Mouse (Mus musculus) neural tube, embryonic 11.5 days (tissue): ENCODE results near the gene Gm9767. TPM values are rescaled to one million over a fixed set of nuclear protein-coding genes. Genes with fewer than 3 reads are reported as not detected.

Experiments
- ATAC-seq: fragments of 200-750 bp; cut with Nextera tagmentation; 2 replicates; pipeline ENCODE4 v1.8.0; 2017; ENCODE audit warnings: moderate number of reproducible peaks, mild to moderate bottlenecking, moderate TSS enrichment, moderate library complexity; ENCODE audit not compliant: insufficient read depth, low FRiP score, low TSS enrichment
- DNase-seq: peaks from one replicate; pipeline ENCODE4 v3.0.0-alpha.2; 2015; ENCODE audit warnings: low spot score
- H3K27ac ChIP-seq: fragments of 300-500 bp; sonication (generic); 2 replicates; pipeline ENCODE4 v1.5.1; 2014; ENCODE audit warnings: low read depth, mild to moderate bottlenecking, low read length
- H3K27me3 ChIP-seq: fragments of 300-500 bp; sonication (generic); 2 replicates; pipeline ENCODE4 v1.6.1; 2014; ENCODE audit warnings: mild to moderate bottlenecking, low read length, mixed read lengths; ENCODE audit not compliant: control insufficient read depth, insufficient read depth
- H3K36me3 ChIP-seq: fragments of 300-500 bp; sonication (generic); 2 replicates; pipeline ENCODE4 v1.6.1; 2014; ENCODE audit warnings: mild to moderate bottlenecking, low read length, moderate library complexity, mixed read lengths; ENCODE audit not compliant: control insufficient read depth, insufficient read depth
- H3K4me1 ChIP-seq: fragments of 300-500 bp; sonication (generic); 2 replicates; pipeline ENCODE4 v1.6.1; 2014; ENCODE audit warnings: low read length, mixed read lengths; ENCODE audit not compliant: control insufficient read depth, insufficient read depth
- H3K4me2 ChIP-seq: fragments of 300-500 bp; sonication (generic); 2 replicates; pipeline ENCODE4 v1.6.1; 2014; ENCODE audit warnings: low read depth, mild to moderate bottlenecking, moderate library complexity
- H3K4me3 ChIP-seq: fragments of 300-500 bp; sonication (generic); 2 replicates; pipeline ENCODE4 v1.5.1; 2014; ENCODE audit warnings: low read depth, low read length
- H3K9ac ChIP-seq: fragments of 300-500 bp; sonication (generic); 2 replicates; pipeline ENCODE4 v1.6.1; 2014; ENCODE audit warnings: mild to moderate bottlenecking, low read length
- H3K9me3 ChIP-seq: fragments of 300-500 bp; sonication (generic); 2 replicates; pipeline ENCODE4 v1.6.1; 2016; ENCODE audit warnings: low read length; ENCODE audit not compliant: control insufficient read depth
- WGBS: fragments of 180-500 bp; shearing (Covaris S2); extraction: QIAGEN DNeasy Blood & Tissue Kit; methylation state at CpG from one replicate; pipeline ENCODE4 v1.1.7; 2014; 5-methylcytosine and 5-hydroxymethylcytosine counted together
- polyA plus RNA-seq: library from polyadenylated mRNA; unstranded; fragments of >200 nt; fragmentation: Nextera tagmentation; extraction: Ambion mirVana; gene quantifications from 2 replicates; pipeline ENCODE4 v1.2.1, GENCODE M21; 2014

The Gm9767 gene
- 0.49 and 0.91 TPM in 2 replicates for polyA plus RNA-seq

- peak within 1 kb of the TSS; percentile 86 for H3K9ac ChIP-seq
- no peaks in the 10 kb centered on the region for H3K4me1 ChIP-seq
- H3K27me3 ChIP-seq, result no peaks in the 10 kb centered on the region
- DNase-seq, result peak; percentile 60
- H3K9me3 ChIP-seq, result no peaks in the 10 kb centered on the region
- 1% methylated on average over 52 of the region's 52 CpGs for WGBS
- no peaks in the 10 kb centered on the region for H3K36me3 ChIP-seq
- no peak within 1 kb of the TSS for H3K27ac ChIP-seq
- H3K4me3 ChIP-seq, result peak within 1 kb of the TSS; percentile 73
- peak; percentile 73 for ATAC-seq
- H3K4me2 ChIP-seq, result peak within 1 kb of the TSS; percentile 94
Measured at GRCm38 (mm10) chr10:26077671-26078481, at the start of gene Gm9767. TSS of gene Gm9767 (plus strand) at chr10:26078255.

- DNase-seq (no peak), ATAC-seq (no peak)
- Histone ChIP-seq H3K27ac (no peak overlapping the region), H3K9me3 (no peaks in the 10 kb centered on the region), H3K4me1 (no peaks in the 10 kb centered on the region), H3K36me3 (no peaks in the 10 kb centered on the region), H3K4me2 (no peak overlapping the region), H3K27me3 (no peaks in the 10 kb centered on the region), H3K4me3 (no peak overlapping the region), H3K9ac (no peak overlapping the region)
- WGBS, result 85% methylated on average over 5 of the region's 5 CpGs
Measured at GRCm38 (mm10) chr10:26034931-26035330, 43.1 kb upstream of the Gm9767 start.

- 86% methylated on average over 2 of the region's 2 CpGs for WGBS
- no peaks in the 10 kb centered on the region for H3K27me3 ChIP-seq
- no peak for DNase-seq
- no peaks in the 10 kb centered on the region for H3K36me3 ChIP-seq
- H3K9ac ChIP-seq, result no peak overlapping the region
- H3K4me3 ChIP-seq, result no peak overlapping the region
- H3K4me1 ChIP-seq, result no peaks in the 10 kb centered on the region
- no peak overlapping the region for H3K27ac ChIP-seq
- no peak overlapping the region for H3K4me2 ChIP-seq
- no peaks in the 10 kb centered on the region for H3K9me3 ChIP-seq
- ATAC-seq, result no peak
Measured at GRCm38 (mm10) chr10:26051177-26051576, 26.9 kb upstream of the Gm9767 start.

GRCm38 (mm10) chr10:26059662-26060307 is 18.3 kb upstream of the Gm9767 start:
- no peaks in the 10 kb centered on the region for H3K27me3 ChIP-seq
- ATAC-seq (no peak), DNase-seq (no peak)
- no peak overlapping the region for H3K4me3 ChIP-seq
- no peak overlapping the region for H3K4me2 ChIP-seq
- no peak overlapping the region for H3K27ac ChIP-seq
- WGBS, result 89% methylated on average over 3 of the region's 3 CpGs
- no peaks in the 10 kb centered on the region for H3K9me3 ChIP-seq
- H3K36me3 ChIP-seq, result no peaks in the 10 kb centered on the region
- H3K4me1 ChIP-seq, result no peaks in the 10 kb centered on the region
- H3K9ac ChIP-seq, result no peak overlapping the region

- no peak overlapping the region for H3K27ac ChIP-seq
- H3K4me2 ChIP-seq, result no peak overlapping the region
- DNase-seq (no peak), ATAC-seq (no peak)
- 95% methylated on average over 4 of the region's 4 CpGs for WGBS
- no peaks in the 10 kb centered on the region for H3K9me3 ChIP-seq
- no peaks in the 10 kb centered on the region for H3K4me1 ChIP-seq
- no peak overlapping the region for H3K9ac ChIP-seq
- H3K36me3 ChIP-seq, result no peaks in the 10 kb centered on the region
- H3K27me3 ChIP-seq, result no peaks in the 10 kb centered on the region
- no peak overlapping the region for H3K4me3 ChIP-seq
Measured at GRCm38 (mm10) chr10:26063071-26063470, 15.0 kb upstream of the Gm9767 start.

GRCm38 (mm10) chr10:26071986-26072385 is 6.1 kb upstream of the Gm9767 start:
- Histone ChIP-seq H3K27ac (no peak overlapping the region), H3K9ac (no peak overlapping the region), H3K4me3 (no peak overlapping the region), H3K9me3 (no peaks in the 10 kb centered on the region), H3K4me1 (no peaks in the 10 kb centered on the region), H3K36me3 (no peaks in the 10 kb centered on the region), H3K4me2 (no peak overlapping the region), H3K27me3 (no peaks in the 10 kb centered on the region)
- DNase-seq (no peak), ATAC-seq (no peak)
- WGBS, result 86% methylated on average over 5 of the region's 5 CpGs

- DNase-seq (no peak), ATAC-seq (no peak)
- H3K4me1 ChIP-seq, result no peaks in the 10 kb centered on the region
- WGBS, result 90% methylated on average over 9 of the region's 9 CpGs
- H3K36me3 ChIP-seq, result no peaks in the 10 kb centered on the region
- no peak overlapping the region; the same call in 1 of the 2 replicates for H3K4me2 ChIP-seq
- H3K9ac ChIP-seq, result no peak overlapping the region
- no peak overlapping the region for H3K4me3 ChIP-seq
- no peaks in the 10 kb centered on the region for H3K27me3 ChIP-seq
- no peak overlapping the region for H3K27ac ChIP-seq
- no peaks in the 10 kb centered on the region for H3K9me3 ChIP-seq
Measured at GRCm38 (mm10) chr10:26076949-26077348, 1.1 kb upstream of the Gm9767 start.

GRCm38 (mm10) chr10:26078521-26079142 is 577 bp downstream of the Gm9767 start, which contains the start of gene Tmem200a:
TSS of gene Tmem200a (minus strand) at chr10:26079052.
- no peaks in the 10 kb centered on the region for H3K9me3 ChIP-seq
- under 1% methylated on average over 46 of the region's 46 CpGs for WGBS

More at GRCm38 (mm10) chr10:26078521-26079142, 577 bp downstream of the Gm9767 start, which contains the start of gene Tmem200a:
- Histone ChIP-seq H3K27me3 (no peaks in the 10 kb centered on the region), H3K4me2 (peak within 1 kb of the TSS; percentile 94), H3K36me3 (no peaks in the 10 kb centered on the region), H3K4me1 (no peaks in the 10 kb centered on the region), H3K9ac (peak within 1 kb of the TSS; percentile 86), H3K27ac (no peak within 1 kb of the TSS), H3K4me3 (peak within 1 kb of the TSS; percentile 73)
- ATAC-seq (peak; percentile 94), DNase-seq (peak; percentile 89)
